Mouse (Mus musculus): Measurements from ENCODE around the gene RPS10-NUDT3. TPM values are rescaled to one million over a fixed set of nuclear protein-coding genes. Genes with fewer than 3 reads are reported as not detected.
"Not testable (repeated sequence)": the region's sequence is repeated elsewhere in the genome, so short reads cannot be mapped to it uniquely, and the experiment has no call there.

The RPS10-NUDT3 gene
- polyA plus RNA-seq, 1 experiment from 2014 or later = not detected

- Histone ChIP-seq H3K36me3 (ENCODE audit: control insufficient read depth, insufficient read depth, low read length) (no peaks in the 10 kb centered on the region), H3K4me2 (ENCODE audit: low read depth, low read length, severe bottlenecking) (no peak overlapping the region), H3K27me3 (ENCODE audit: control insufficient read depth, insufficient read depth, low read length) (no peaks in the 10 kb centered on the region), H3K4me3 (ENCODE audit: low read depth, low read length) (no peak overlapping the region), H3K4me1 (replicated peaks; ENCODE audit: control insufficient read depth, insufficient read depth, low read length) (no peaks in the 10 kb centered on the region), H3K27ac (ENCODE audit: low read depth, low read length) (no peak overlapping the region), H3K9me3 (ENCODE audit: control insufficient read depth, low read length) (no peaks in the 10 kb centered on the region), H3K9ac (ENCODE audit: low read length) (no peak overlapping the region)
- 52% methylated on average over 7 of the region's 7 CpGs for WGBS
- no peak for DNase-seq (ENCODE audit: low spot score)
- ATAC-seq (replicated peaks; ENCODE audit: low FRiP score) = no peak
These were observed 10.8 kb upstream of the RPS10-NUDT3 start for GRCm38 (mm10) chr17:27645807-27646206.

- Histone ChIP-seq H3K9me3 (ENCODE audit: control insufficient read depth, low read length) (no peaks in the 10 kb centered on the region), H3K4me1 (replicated peaks; ENCODE audit: control insufficient read depth, insufficient read depth, low read length) (no peaks in the 10 kb centered on the region), H3K36me3 (ENCODE audit: control insufficient read depth, insufficient read depth, low read length) (no peaks in the 10 kb centered on the region), H3K4me3 (ENCODE audit: low read depth, low read length) (no peak overlapping the region), H3K4me2 (ENCODE audit: low read depth, low read length, severe bottlenecking) (no peak overlapping the region), H3K27ac (ENCODE audit: low read depth, low read length) (no peak overlapping the region), H3K27me3 (ENCODE audit: control insufficient read depth, insufficient read depth, low read length) (no peaks in the 10 kb centered on the region), H3K9ac (ENCODE audit: low read length) (no peak overlapping the region)
- DNase-seq (ENCODE audit: low spot score) (no peak), ATAC-seq (replicated peaks; ENCODE audit: low FRiP score) (no peak)
- 29% methylated on average over 2 of the region's 2 CpGs for WGBS
These were observed 9.6 kb upstream of the RPS10-NUDT3 start for GRCm38 (mm10) chr17:27644572-27644971.

GRCm38 (mm10) chr17:27643756-27644155, 8.7 kb upstream of the RPS10-NUDT3 start:
- WGBS = 82% methylated on average over 9 of the region's 9 CpGs

GRCm38 (mm10) chr17:27643101-27643500, 8.1 kb upstream of the RPS10-NUDT3 start:
- 59% methylated on average over 6 of the region's 6 CpGs for WGBS
- no peak for DNase-seq (ENCODE audit: low spot score)
- Histone ChIP-seq H3K9me3 (ENCODE audit: control insufficient read depth, low read length) (no peaks in the 10 kb centered on the region), H3K36me3 (ENCODE audit: control insufficient read depth, insufficient read depth, low read length) (no peaks in the 10 kb centered on the region), H3K4me3 (ENCODE audit: low read depth, low read length) (no peak overlapping the region), H3K27ac (ENCODE audit: low read depth, low read length) (no peak overlapping the region), H3K4me2 (ENCODE audit: low read depth, low read length, severe bottlenecking) (no peak overlapping the region), H3K27me3 (ENCODE audit: control insufficient read depth, insufficient read depth, low read length) (no peaks in the 10 kb centered on the region), H3K9ac (ENCODE audit: low read length) (no peak overlapping the region), H3K4me1 (replicated peaks; ENCODE audit: control insufficient read depth, insufficient read depth, low read length) (no peaks in the 10 kb centered on the region)
- no peak for ATAC-seq (replicated peaks; ENCODE audit: low FRiP score)

More at GRCm38 (mm10) chr17:27643756-27644155, 8.7 kb upstream of the RPS10-NUDT3 start:
- Histone ChIP-seq H3K27me3 (ENCODE audit: control insufficient read depth, insufficient read depth, low read length) (no peaks in the 10 kb centered on the region), H3K4me1 (replicated peaks; ENCODE audit: control insufficient read depth, insufficient read depth, low read length) (no peaks in the 10 kb centered on the region), H3K27ac (ENCODE audit: low read depth, low read length) (no peak overlapping the region), H3K4me2 (ENCODE audit: low read depth, low read length, severe bottlenecking) (no peak overlapping the region), H3K36me3 (ENCODE audit: control insufficient read depth, insufficient read depth, low read length) (no peaks in the 10 kb centered on the region), H3K9me3 (ENCODE audit: control insufficient read depth, low read length) (no peaks in the 10 kb centered on the region), H3K9ac (ENCODE audit: low read length) (no peak overlapping the region), H3K4me3 (ENCODE audit: low read depth, low read length) (no peak overlapping the region)
- no peak for ATAC-seq (replicated peaks; ENCODE audit: low FRiP score)
- DNase-seq (ENCODE audit: low spot score) = no peak

- ATAC-seq (replicated peaks; ENCODE audit: low FRiP score) (peak; percentile 27; the same call in 1 of the 2 replicates), DNase-seq (ENCODE audit: low spot score) (no peak)
- Histone ChIP-seq H3K9me3 (ENCODE audit: control insufficient read depth, low read length) (no peaks in the 10 kb centered on the region), H3K9ac (ENCODE audit: low read length) (no peak overlapping the region), H3K4me3 (ENCODE audit: low read depth, low read length) (no peak overlapping the region), H3K4me1 (replicated peaks; ENCODE audit: control insufficient read depth, insufficient read depth, low read length) (no peaks in the 10 kb centered on the region), H3K27ac (ENCODE audit: low read depth, low read length) (no peak overlapping the region), H3K27me3 (ENCODE audit: control insufficient read depth, insufficient read depth, low read length) (no peaks in the 10 kb centered on the region), H3K4me2 (ENCODE audit: low read depth, low read length, severe bottlenecking) (no peak overlapping the region), H3K36me3 (ENCODE audit: control insufficient read depth, insufficient read depth, low read length) (no peaks in the 10 kb centered on the region)
- 52% methylated on average over 12 of the region's 12 CpGs for WGBS
These were observed 7.6 kb upstream of the RPS10-NUDT3 start for GRCm38 (mm10) chr17:27642491-27643062.

- 94% methylated on average over 6 of the region's 6 CpGs for whole genome bisulfite sequencing
- not testable (repeated sequence) for H3K27ac ChIP-seq (ENCODE audit: low read depth, low read length); H3K9me3 ChIP-seq (ENCODE audit: control insufficient read depth, low read length); H3K27me3 ChIP-seq (ENCODE audit: control insufficient read depth, insufficient read depth, low read length); H3K4me3 ChIP-seq (ENCODE audit: low read depth, low read length); ATAC-seq (replicated peaks; ENCODE audit: low FRiP score); H3K4me2 ChIP-seq (ENCODE audit: low read depth, low read length, severe bottlenecking); H3K4me1 ChIP-seq (replicated peaks; ENCODE audit: control insufficient read depth, insufficient read depth, low read length); H3K36me3 ChIP-seq (ENCODE audit: control insufficient read depth, insufficient read depth, low read length); H3K9ac ChIP-seq (ENCODE audit: low read length)
- peak; percentile 20 for DNase-seq (ENCODE audit: low spot score)
These were observed 4.8 kb upstream of the RPS10-NUDT3 start for GRCm38 (mm10) chr17:27639851-27640250.

- Histone ChIP-seq H3K4me2 (ENCODE audit: low read depth, low read length, severe bottlenecking) (no peak overlapping the region), H3K4me3 (ENCODE audit: low read depth, low read length) (no peak overlapping the region), H3K36me3 (ENCODE audit: control insufficient read depth, insufficient read depth, low read length) (no peaks in the 10 kb centered on the region), H3K27me3 (ENCODE audit: control insufficient read depth, insufficient read depth, low read length) (no peaks in the 10 kb centered on the region), H3K27ac (ENCODE audit: low read depth, low read length) (no peak overlapping the region), H3K4me1 (replicated peaks; ENCODE audit: control insufficient read depth, insufficient read depth, low read length) (no peaks in the 10 kb centered on the region), H3K9me3 (ENCODE audit: control insufficient read depth, low read length) (no peaks in the 10 kb centered on the region), H3K9ac (ENCODE audit: low read length) (no peak overlapping the region)
- no peak for ATAC-seq (replicated peaks; ENCODE audit: low FRiP score)
- no peak for DNase-seq (ENCODE audit: low spot score)
- WGBS = 77% methylated on average over 20 of the region's 20 CpGs
These were observed 3.9 kb upstream of the RPS10-NUDT3 start for GRCm38 (mm10) chr17:27638921-27639332.

GRCm38 (mm10) chr17:27637333-27637732, 2.3 kb upstream of the RPS10-NUDT3 start:
- WGBS = 82% methylated on average over 9 of the region's 9 CpGs
- no peak overlapping the region for H3K9ac ChIP-seq (ENCODE audit: low read length)

More at GRCm38 (mm10) chr17:27637333-27637732, 2.3 kb upstream of the RPS10-NUDT3 start:
- peaks cover 7% of the 10 kb centered on the region; the same call in 1 of the 2 replicates for H3K4me1 ChIP-seq (replicated peaks; ENCODE audit: control insufficient read depth, insufficient read depth, low read length)
- ATAC-seq (replicated peaks; ENCODE audit: low FRiP score) (no peak), DNase-seq (ENCODE audit: low spot score) (no peak)
- H3K27me3 ChIP-seq (ENCODE audit: control insufficient read depth, insufficient read depth, low read length) = no peaks in the 10 kb centered on the region
- H3K27ac ChIP-seq (ENCODE audit: low read depth, low read length) = no peak overlapping the region
- no peaks in the 10 kb centered on the region for H3K9me3 ChIP-seq (ENCODE audit: control insufficient read depth, low read length)
- peaks cover 8% of the 10 kb centered on the region for H3K36me3 ChIP-seq (ENCODE audit: control insufficient read depth, insufficient read depth, low read length)
- no peak overlapping the region for H3K4me3 ChIP-seq (ENCODE audit: low read depth, low read length)
- H3K4me2 ChIP-seq (ENCODE audit: low read depth, low read length, severe bottlenecking) = no peak overlapping the region

Data from forebrain, embryonic 11.5 days (tissue).